Mouse (Mus musculus) midbrain, embryonic 12.5 days (tissue): ENCODE data around the gene Sf1. TPM values are rescaled to one million over a fixed set of nuclear protein-coding genes. Genes with fewer than 3 reads are reported as not detected.
A peak's percentile ranks its signal among the peaks of the same experiment; 100 is the strongest.

ENCODE experiments used
- ATAC-seq: fragments of 200-750 bp; cut with Nextera tagmentation; 2 replicates; pipeline ENCODE4 v1.8.0; 2017; ENCODE audit warnings: low read depth, moderate TSS enrichment, moderate library complexity; ENCODE audit not compliant: low FRiP score
- H3K27ac ChIP-seq: fragments of 300-500 bp; sonication (generic); replicated peaks from 2 replicates; pipeline ENCODE4 v1.5.1; 2016; ENCODE audit warnings: mild to moderate bottlenecking
- H3K27me3 ChIP-seq: fragments of 300-500 bp; sonication (generic); 2 replicates; pipeline ENCODE4 v1.6.1; 2016; ENCODE audit warnings: mild to moderate bottlenecking
- H3K36me3 ChIP-seq: fragments of 300-500 bp; sonication (generic); 2 replicates; pipeline ENCODE4 v1.6.1; 2016
- H3K4me1 ChIP-seq: fragments of 300-500 bp; sonication (generic); 2 replicates; pipeline ENCODE4 v1.6.1; 2016
- H3K4me2 ChIP-seq: fragments of 300-500 bp; sonication (generic); replicated peaks from 2 replicates; pipeline ENCODE4 v1.6.1; 2016; ENCODE audit warnings: mild to moderate bottlenecking, moderate library complexity
- H3K4me3 ChIP-seq: fragments of 300-500 bp; sonication (generic); 2 replicates; pipeline ENCODE4 v1.5.1; 2016; ENCODE audit warnings: mild to moderate bottlenecking
- H3K9ac ChIP-seq: fragments of 300-500 bp; sonication (generic); replicated peaks from 2 replicates; pipeline ENCODE4 v1.6.1; 2016; ENCODE audit warnings: mild to moderate bottlenecking, moderate library complexity
- H3K9me3 ChIP-seq: fragments of 300-500 bp; sonication (generic); 2 replicates; pipeline ENCODE4 v1.6.1; 2016; ENCODE audit warnings: mild to moderate bottlenecking
- WGBS: fragments of 180-500 bp; shearing (Covaris S2); methylation state at CpG from one replicate; pipeline ENCODE4 v1.1.7; 2016; 5-methylcytosine and 5-hydroxymethylcytosine counted together
- polyA plus RNA-seq: library from polyadenylated mRNA; unstranded; fragments of >200 nt; fragmentation: Nextera tagmentation; extraction: Ambion mirVana; gene quantifications from 2 replicates; pipeline ENCODE4 v1.2.1, GENCODE M21; 2016

Sf1 gene
- polyA plus RNA-seq, 1 experiment from 2014 or later: 193 TPM

DNA sequence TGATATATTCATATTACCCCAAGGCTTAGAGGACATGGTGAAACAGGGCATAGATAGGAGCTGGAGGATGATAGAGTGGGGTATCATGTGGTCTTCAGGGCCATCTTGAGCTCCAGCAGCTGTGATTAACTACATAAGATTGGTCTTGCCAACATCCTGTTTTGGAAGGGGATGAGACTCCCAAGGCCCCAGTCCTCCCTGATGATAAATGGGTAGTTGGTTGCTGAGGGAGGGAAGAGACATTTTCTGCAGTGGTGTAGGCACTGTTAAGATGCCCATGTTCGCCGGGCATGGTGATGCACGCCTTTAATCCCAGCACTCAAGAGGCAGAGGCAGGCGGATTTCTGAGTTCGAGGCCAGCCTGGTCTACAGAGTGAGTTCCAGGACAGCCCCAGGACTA is 17.7 kb downstream of the Sf1 start:
- peaks cover 30% of the 10 kb centered on the region for H3K36me3 ChIP-seq
- no peaks in the 10 kb centered on the region for H3K27me3 ChIP-seq
- no peak overlapping the region for H3K27ac ChIP-seq
- no peaks in the 10 kb centered on the region for H3K9me3 ChIP-seq
- peaks cover 14% of the 10 kb centered on the region for H3K4me1 ChIP-seq
- H3K4me3 ChIP-seq: no peak overlapping the region
- ATAC-seq: no peak
- 95% methylated on average over 5 of the region's 5 CpGs for WGBS
- H3K9ac ChIP-seq: no peak overlapping the region
- no peak overlapping the region for H3K4me2 ChIP-seq

DNA sequence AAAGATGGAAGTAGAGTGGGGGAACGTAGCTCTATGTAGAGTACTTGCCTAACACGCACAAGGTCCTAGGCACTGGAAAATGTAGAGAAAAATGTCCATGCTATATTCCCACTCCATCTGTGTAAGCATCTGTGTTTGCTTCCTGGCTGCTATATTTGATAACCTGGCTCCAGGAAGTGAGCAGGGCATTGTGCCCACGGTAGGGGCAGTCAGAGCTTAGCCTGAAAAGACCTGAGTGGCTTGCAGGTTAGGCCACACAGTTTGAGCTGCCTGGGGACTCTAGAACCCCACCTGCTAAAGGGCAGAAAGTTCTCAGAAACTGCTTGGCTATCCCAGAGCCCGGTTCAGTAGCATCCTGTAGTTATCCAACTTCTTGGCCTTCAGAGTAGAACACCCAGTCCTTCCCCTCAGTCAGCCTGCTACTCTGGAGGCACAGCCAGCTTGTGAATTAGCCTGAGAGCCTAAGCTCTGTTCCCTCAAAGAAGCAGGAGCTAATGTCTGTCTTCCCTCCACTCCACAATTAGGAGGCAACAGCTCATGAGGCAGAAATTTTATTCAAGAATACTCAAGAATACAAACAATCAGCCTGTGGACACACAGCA is 18.9 kb downstream of the Sf1 start:
- Histone ChIP-seq H3K4me1 (peaks cover 14% of the 10 kb centered on the region), H3K27ac (no peak overlapping the region), H3K9me3 (no peaks in the 10 kb centered on the region), H3K27me3 (no peaks in the 10 kb centered on the region), H3K36me3 (peaks cover 18% of the 10 kb centered on the region), H3K4me2 (no peak overlapping the region), H3K9ac (no peak overlapping the region), H3K4me3 (no peak overlapping the region)
- WGBS: 78% methylated on average over 4 of the region's 4 CpGs
- ATAC-seq: no peak

DNA sequence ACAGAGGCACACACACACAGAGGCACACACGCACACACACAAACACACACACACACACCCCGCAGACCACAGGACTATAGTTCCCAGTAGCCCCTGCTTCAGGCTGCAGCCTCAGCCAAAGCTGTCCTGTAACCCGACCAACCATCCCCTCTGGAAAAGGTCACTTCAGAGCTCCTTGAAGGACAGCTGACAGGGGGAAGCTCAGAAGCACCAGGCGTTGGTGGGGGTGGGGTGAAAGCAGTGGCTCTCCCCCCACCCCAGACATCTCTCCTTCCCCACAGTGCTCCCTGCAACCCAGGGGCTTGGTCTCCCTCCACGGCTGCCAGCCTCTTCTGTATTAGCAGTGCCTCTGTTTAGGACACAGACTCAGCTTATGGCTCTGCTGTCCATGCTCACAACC is 20.0 kb downstream of the Sf1 start:
- Histone ChIP-seq H3K4me2 (no peak overlapping the region), H3K36me3 (peaks cover 8% of the 10 kb centered on the region), H3K9me3 (no peaks in the 10 kb centered on the region), H3K27ac (peak overlapping the region; percentile 54), H3K4me1 (peaks cover 14% of the 10 kb centered on the region), H3K27me3 (no peaks in the 10 kb centered on the region), H3K9ac (no peak overlapping the region; the same call in 1 of the 2 replicates), H3K4me3 (no peak overlapping the region)
- WGBS: 30% methylated on average over 5 of the region's 5 CpGs
- ATAC-seq: no peak

DNA sequence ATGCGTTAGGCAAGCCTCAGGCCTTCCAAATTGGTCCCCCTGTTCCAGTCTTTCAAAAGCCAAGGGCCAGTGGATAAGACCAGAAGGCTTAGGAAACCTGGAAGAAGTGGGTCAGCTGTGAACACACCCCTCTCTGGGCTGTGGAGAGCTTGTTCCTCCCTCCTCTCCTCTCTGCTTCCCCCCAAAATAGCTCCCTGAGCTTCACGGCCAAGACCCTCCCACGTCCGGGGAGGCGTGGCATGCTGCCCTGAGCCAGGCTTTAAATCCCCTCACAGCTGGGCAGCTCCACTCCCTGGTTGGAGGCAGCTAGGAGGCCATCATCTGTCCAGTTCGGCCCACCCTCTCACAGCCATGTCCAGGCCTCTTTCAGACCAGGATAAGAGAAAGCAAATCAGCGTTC is 20.6 kb downstream of the Sf1 start, which contains the start of gene Pygm:
Gene Pygm (plus strand): TSS at position 272 of the 400 bp plus-strand sequence.
- no peak within 1 kb of the TSS for H3K4me2 ChIP-seq
- 0 out of 2 replicates have a peak, but pooled peaks cover 5% of the 10 kb centered on the region for H3K27me3 ChIP-seq
- H3K36me3 ChIP-seq: peaks cover 2% of the 10 kb centered on the region
- H3K4me1 ChIP-seq: peaks cover 14% of the 10 kb centered on the region
- ATAC-seq: no peak
- peak within 1 kb of the TSS; percentile 54 for H3K27ac ChIP-seq
- no peak within 1 kb of the TSS; the same call in 1 of the 2 replicates for H3K9ac ChIP-seq
- no peak within 1 kb of the TSS for H3K4me3 ChIP-seq
- WGBS: 7% methylated on average over 7 of the region's 7 CpGs
- H3K9me3 ChIP-seq: no peaks in the 10 kb centered on the region

DNA sequence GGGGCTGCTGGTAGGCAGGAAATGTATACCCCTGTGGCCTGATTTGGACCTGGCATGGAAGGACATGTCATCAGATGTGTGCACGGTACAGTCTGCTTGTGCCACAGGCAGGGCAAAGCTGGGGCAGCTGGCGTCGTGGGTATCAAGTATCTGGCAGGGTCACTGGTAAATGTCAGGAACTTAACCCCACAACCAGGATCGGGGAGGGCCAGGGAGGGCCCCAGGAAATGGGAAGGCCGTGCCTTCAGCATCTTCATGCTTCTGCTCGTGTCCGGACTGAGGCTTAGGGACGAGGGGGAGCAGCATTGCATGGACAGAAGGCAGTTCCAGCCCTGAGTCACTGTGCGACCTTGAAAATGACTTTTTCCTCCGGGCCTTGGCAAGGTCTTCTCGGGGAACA is 21.5 kb downstream of the Sf1 start:
- Histone ChIP-seq H3K9ac (no peak overlapping the region), H3K36me3 (no peaks in the 10 kb centered on the region), H3K4me3 (no peak overlapping the region), H3K27ac (no peak overlapping the region), H3K27me3 (peaks cover 6% of the 10 kb centered on the region), H3K4me1 (peaks cover 21% of the 10 kb centered on the region), H3K9me3 (no peaks in the 10 kb centered on the region), H3K4me2 (no peak overlapping the region)
- ATAC-seq: no peak
- WGBS: 83% methylated on average over 11 of the region's 11 CpGs

DNA sequence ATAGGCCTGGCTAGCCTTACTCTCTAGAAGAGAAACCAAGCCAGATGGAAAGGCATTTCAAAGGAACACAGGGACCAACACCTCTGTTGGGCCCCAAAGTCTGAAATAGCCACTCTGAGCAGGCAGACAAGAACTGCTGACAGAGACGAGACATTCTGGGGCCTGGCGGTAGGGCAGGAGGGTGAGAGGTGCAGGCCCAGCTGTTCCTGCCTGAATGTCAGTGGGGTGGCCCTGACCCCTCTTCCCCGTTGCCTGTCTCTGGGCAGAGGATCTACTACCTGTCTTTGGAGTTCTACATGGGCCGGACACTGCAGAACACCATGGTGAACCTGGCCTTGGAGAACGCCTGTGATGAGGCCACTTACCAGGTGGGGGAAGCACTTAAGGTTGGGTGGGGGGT is 21.9 kb downstream of the Sf1 start:
- Histone ChIP-seq H3K36me3 (no peaks in the 10 kb centered on the region), H3K4me3 (no peak overlapping the region), H3K4me1 (peaks cover 23% of the 10 kb centered on the region), H3K4me2 (no peak overlapping the region), H3K27ac (no peak overlapping the region), H3K9me3 (no peaks in the 10 kb centered on the region), H3K9ac (no peak overlapping the region), H3K27me3 (peaks cover 6% of the 10 kb centered on the region)
- WGBS: 79% methylated on average over 5 of the region's 5 CpGs
- ATAC-seq: no peak

DNA sequence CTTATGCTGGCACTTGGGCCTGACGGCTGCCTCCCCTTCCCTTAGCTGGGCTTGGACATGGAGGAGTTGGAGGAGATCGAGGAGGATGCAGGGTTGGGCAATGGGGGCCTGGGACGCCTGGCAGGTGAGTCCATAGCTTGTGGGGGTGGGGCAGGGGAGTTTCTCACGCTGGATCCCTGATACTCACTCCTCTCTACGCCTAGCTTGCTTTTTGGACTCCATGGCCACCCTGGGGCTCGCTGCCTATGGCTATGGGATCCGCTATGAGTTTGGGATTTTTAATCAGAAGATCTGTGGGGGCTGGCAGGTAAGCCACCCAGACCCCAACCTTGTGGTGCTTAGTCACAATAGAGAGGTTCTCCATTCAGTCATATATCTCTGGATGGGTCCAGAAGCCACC is 22.3 kb downstream of the Sf1 start:
- H3K36me3 ChIP-seq: no peaks in the 10 kb centered on the region
- 88% methylated on average over 7 of the region's 7 CpGs for WGBS

DNA sequence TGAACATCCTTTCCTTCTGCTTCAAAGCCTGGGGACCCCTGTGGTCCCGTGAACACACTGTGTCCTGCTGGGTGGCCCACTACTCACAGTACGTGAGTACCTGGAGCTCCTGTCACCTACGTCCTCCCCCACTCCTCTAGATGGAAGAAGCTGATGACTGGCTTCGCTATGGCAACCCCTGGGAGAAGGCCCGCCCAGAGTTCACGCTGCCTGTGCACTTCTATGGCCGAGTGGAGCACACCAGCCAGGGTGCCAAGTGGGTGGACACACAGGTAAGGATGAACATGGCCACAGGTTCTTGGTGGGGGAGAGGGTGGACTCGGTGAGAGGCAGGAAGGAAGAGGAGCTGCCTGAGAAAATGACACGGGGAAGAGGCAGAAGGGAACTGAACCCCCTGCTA is 22.7 kb downstream of the Sf1 start:
- Histone ChIP-seq H3K4me1 (peaks cover 23% of the 10 kb centered on the region), H3K9ac (no peak overlapping the region), H3K9me3 (no peaks in the 10 kb centered on the region), H3K4me2 (no peak overlapping the region), H3K27ac (no peak overlapping the region), H3K4me3 (no peak overlapping the region), H3K36me3 (no peaks in the 10 kb centered on the region), H3K27me3 (peaks cover 12% of the 10 kb centered on the region)
- WGBS: 69% methylated on average over 9 of the region's 9 CpGs
- no peak for ATAC-seq

More for the DNA sequence above, 22.3 kb downstream of the Sf1 start:
- Histone ChIP-seq H3K4me1 (peaks cover 23% of the 10 kb centered on the region), H3K4me3 (no peak overlapping the region), H3K27me3 (peaks cover 10% of the 10 kb centered on the region), H3K9ac (no peak overlapping the region), H3K9me3 (no peaks in the 10 kb centered on the region), H3K27ac (no peak overlapping the region), H3K4me2 (no peak overlapping the region)
- ATAC-seq: no peak

DNA sequence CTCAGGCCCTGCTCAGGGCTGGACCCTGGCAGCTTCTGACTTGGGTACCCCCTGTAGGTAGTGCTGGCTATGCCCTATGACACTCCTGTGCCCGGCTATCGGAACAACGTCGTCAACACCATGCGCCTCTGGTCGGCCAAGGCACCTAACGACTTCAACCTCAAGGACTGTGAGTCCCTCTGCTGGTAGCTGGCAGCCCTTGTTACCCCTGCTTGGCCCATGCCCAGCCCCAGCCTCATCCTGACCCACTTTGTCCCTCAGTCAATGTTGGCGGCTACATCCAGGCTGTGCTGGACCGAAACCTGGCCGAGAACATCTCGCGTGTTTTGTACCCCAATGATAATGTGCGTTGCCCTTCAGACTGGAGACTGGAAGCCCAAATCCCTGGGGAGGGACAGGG is 24.5 kb downstream of the Sf1 start:
- H3K4me1 ChIP-seq: peaks cover 22% of the 10 kb centered on the region
- H3K27ac ChIP-seq: no peak overlapping the region
- H3K4me3 ChIP-seq: no peak overlapping the region
- H3K4me2 ChIP-seq: no peak overlapping the region
- no peaks in the 10 kb centered on the region for H3K36me3 ChIP-seq
- ATAC-seq: no peak
- H3K9me3 ChIP-seq: no peaks in the 10 kb centered on the region
- H3K9ac ChIP-seq: no peak overlapping the region
- H3K27me3 ChIP-seq: peaks cover 12% of the 10 kb centered on the region
- WGBS: 86% methylated on average over 13 of the region's 13 CpGs

DNA sequence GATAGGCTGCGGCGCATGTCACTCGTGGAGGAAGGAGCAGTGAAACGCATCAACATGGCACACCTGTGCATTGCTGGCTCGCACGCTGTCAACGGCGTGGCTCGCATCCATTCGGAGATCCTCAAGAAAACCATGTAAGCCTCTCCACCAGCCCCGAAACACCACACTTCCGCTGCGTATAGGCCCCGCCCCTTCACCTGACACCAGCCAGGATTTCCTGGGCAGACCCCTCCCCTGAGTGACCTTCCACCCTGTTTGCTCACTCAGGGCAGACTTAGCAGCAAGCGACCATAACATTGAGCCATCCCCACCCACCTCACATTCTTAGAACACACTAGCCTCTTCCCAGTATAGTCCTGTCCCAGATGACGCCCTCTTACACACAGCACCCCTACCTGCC is 26.3 kb downstream of the Sf1 start:
- WGBS: 6% methylated on average over 16 of the region's 16 CpGs
- peaks cover 9% of the 10 kb centered on the region for H3K4me1 ChIP-seq

DNA sequence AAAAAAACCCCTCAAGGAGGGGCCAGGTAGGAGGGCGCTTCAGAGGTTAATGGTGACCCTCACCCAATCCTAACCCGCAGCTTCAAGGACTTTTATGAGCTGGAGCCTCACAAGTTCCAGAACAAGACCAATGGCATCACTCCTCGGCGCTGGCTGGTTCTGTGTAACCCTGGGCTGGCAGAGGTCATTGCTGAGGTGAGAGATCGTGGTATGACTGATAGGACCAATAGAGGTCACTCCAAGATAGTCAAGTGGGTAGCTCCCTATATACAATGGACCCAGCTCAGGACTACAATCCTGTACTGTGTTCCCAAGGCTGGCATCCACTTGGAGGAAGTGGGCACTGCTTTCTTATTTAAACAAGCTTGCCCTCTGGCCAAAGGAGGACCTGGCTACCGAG is 26.8 kb downstream of the Sf1 start:
- Histone ChIP-seq H3K4me1 (peaks cover 9% of the 10 kb centered on the region), H3K36me3 (no peaks in the 10 kb centered on the region), H3K27me3 (peaks cover 12% of the 10 kb centered on the region), H3K9ac (no peak overlapping the region), H3K27ac (no peak overlapping the region), H3K4me2 (no peak overlapping the region), H3K4me3 (no peak overlapping the region), H3K9me3 (no peaks in the 10 kb centered on the region)
- 59% methylated on average over 6 of the region's 6 CpGs for WGBS
- ATAC-seq: no peak

More for the DNA sequence above, 26.3 kb downstream of the Sf1 start:
- Histone ChIP-seq H3K9me3 (no peaks in the 10 kb centered on the region), H3K4me2 (peak overlapping the region; percentile 43), H3K9ac (no peak overlapping the region), H3K36me3 (no peaks in the 10 kb centered on the region), H3K27me3 (peaks cover 12% of the 10 kb centered on the region), H3K27ac (no peak overlapping the region), H3K4me3 (peak overlapping the region; percentile 24)
- ATAC-seq: 0 out of 2 replicates have a peak, but pooled peaks have one; percentile 23

DNA sequence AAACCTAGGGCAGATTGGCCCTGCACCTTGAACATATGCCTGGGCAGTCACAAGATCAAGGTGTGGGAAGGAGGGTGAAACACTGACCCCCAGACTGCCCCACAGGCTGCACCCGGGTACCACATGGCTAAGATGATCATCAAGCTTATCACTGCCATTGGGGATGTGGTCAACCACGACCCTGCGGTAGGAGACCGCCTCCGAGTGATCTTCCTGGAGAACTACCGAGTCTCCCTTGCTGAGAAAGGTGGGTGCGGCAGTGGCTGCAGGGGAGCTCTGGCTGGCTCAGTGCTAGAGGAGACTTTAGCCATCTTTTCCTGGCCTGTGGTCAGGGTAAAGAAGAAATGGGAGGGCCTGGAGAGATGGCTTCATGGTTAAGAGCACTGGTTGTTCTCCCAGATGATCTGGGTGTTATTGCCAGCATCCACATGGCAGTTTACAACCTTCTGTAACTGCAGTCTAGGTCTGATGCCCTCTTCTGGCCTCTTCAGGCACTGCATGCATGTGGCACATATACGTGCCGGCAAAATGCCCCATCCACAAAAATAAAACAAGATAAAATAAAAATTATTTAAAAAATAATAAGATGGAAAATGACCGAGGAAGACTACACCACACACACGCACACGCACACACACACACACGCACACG is 29.4 kb downstream of the Sf1 start:
- Histone ChIP-seq H3K9ac (no peak overlapping the region), H3K36me3 (no peaks in the 10 kb centered on the region), H3K4me1 (peaks cover 9% of the 10 kb centered on the region), H3K4me3 (no peak overlapping the region), H3K27me3 (peaks cover 18% of the 10 kb centered on the region), H3K4me2 (no peak overlapping the region), H3K9me3 (no peaks in the 10 kb centered on the region), H3K27ac (no peak overlapping the region)
- no peak for ATAC-seq
- 95% methylated on average over 14 of the region's 14 CpGs for WGBS
